Mouse (Mus musculus): ENCODE measurements around the gene Htr1f.
"Not testable (repeated sequence)": the region's sequence is repeated elsewhere in the genome, so short reads cannot be mapped to it uniquely, and the experiment has no call there.

DNA sequence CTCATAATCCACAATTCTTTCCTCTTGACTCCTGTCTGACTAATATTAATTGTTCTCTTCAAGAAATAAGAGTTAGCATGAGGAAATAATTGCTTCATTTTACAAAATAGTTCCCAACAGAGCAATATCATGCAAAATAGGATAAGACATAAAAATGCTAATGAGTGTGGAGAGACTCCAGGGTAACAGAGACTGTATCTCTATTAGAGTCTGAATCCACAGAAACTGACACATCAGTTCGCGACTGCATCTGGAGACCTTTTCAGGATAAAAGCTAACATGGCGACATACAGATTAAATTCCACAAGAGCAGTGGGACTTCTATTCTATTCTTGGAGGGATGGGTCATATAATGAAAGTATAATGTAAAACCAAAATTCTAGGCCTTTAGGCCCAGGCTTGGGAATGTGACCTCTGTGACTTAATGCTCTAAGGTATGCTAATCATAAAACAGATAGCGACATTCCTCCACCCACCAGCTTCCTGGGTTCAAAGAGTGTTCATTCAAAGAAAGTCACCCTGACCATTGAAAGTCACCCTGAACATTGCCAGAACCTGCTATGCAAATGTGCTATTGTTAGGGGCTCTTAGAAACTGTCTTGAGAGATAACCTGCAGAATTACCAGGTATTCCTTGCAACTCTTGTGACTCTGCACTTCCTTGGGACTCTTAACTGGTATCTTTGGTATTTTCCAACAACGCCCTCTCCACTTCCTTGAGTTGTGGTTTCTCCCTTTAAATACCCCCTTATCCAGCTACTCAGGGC, 67.8 kb downstream of the Htr1f start:
- TF ChIP-seq CTCF (IDR thresholded peaks at IDR 0.05; ENCODE audit: extremely low read depth, insufficient read length, insufficient replicate concordance, low read depth, low read length); POLR2A (IDR thresholded peaks at IDR 0.05; ENCODE audit: low read depth, low read length): not testable (repeated sequence)
